Mouse (Mus musculus) ovary, adult 18-20 months (tissue): ENCODE results near the gene Ttf2.

ENCODE experiments used
- DNase-seq: peaks from one replicate; pipeline ENCODE4 v3.0.0; 2022; ENCODE audit warnings: low spot score, mixed read lengths

The Ttf2 gene

GRCm38 (mm10) chr3:100973906-100974305 is 4.4 kb upstream of the Ttf2 start:
- DNase-seq, result no peak

- DNase-seq, result no peak
Measured at GRCm38 (mm10) chr3:100963849-100964542, 5.5 kb downstream of the Ttf2 start.

- DNase-seq, result no peak
Measured at GRCm38 (mm10) chr3:100961501-100961900, 8.0 kb downstream of the Ttf2 start.

GRCm38 (mm10) chr3:100961007-100961406 is 8.5 kb downstream of the Ttf2 start:
- no peak for DNase-seq

GRCm38 (mm10) chr3:100954616-100955015 is 14.8 kb downstream of the Ttf2 start:
- no peak for DNase-seq

GRCm38 (mm10) chr3:100951531-100951930 is 17.9 kb downstream of the Ttf2 start:
- no peak for DNase-seq

GRCm38 (mm10) chr3:100947286-100947685 is 22.2 kb downstream of the Ttf2 start:
- no peak for DNase-seq

GRCm38 (mm10) chr3:100940496-100941037 is 28.9 kb downstream of the Ttf2 start:
- DNase-seq, result no peak

GRCm38 (mm10) chr3:100938211-100938610 is 31.3 kb downstream of the Ttf2 start:
- no peak for DNase-seq

GRCm38 (mm10) chr3:100936201-100936600 is 33.3 kb downstream of the Ttf2 start:
- no peak for DNase-seq

- no peak for DNase-seq
Measured at GRCm38 (mm10) chr3:100935521-100935920, 33.9 kb downstream of the Ttf2 start.

GRCm38 (mm10) chr3:100932077-100932944 is 37.2 kb downstream of the Ttf2 start:
- DNase-seq, result no peak

GRCm38 (mm10) chr3:100931332-100932076 is 38.0 kb downstream of the Ttf2 start:
- no peak for DNase-seq

GRCm38 (mm10) chr3:100925176-100925575 is 44.3 kb downstream of the Ttf2 start:
- DNase-seq, result no peak

- DNase-seq, result no peak
Measured at GRCm38 (mm10) chr3:100924065-100924732, 45.3 kb downstream of the Ttf2 start.

GRCm38 (mm10) chr3:100922506-100923375 is 46.7 kb downstream of the Ttf2 start:
- no peak for DNase-seq

- peak; percentile 100 for DNase-seq
Measured at GRCm38 (mm10) chr3:100921825-100922505, 47.5 kb downstream of the Ttf2 start, which contains the start of gene Trim45. Gene Trim45, plus strand, starts transcription at chr3:100922202.

GRCm38 (mm10) chr3:100920611-100921140 is 48.8 kb downstream of the Ttf2 start:
- no peak for DNase-seq

GRCm38 (mm10) chr3:100916844-100917243 is 52.6 kb downstream of the Ttf2 start:
- no peak for DNase-seq
